29 mouse cellular contexts compared by ENCODE assay signal in the genomic region with DNA sequence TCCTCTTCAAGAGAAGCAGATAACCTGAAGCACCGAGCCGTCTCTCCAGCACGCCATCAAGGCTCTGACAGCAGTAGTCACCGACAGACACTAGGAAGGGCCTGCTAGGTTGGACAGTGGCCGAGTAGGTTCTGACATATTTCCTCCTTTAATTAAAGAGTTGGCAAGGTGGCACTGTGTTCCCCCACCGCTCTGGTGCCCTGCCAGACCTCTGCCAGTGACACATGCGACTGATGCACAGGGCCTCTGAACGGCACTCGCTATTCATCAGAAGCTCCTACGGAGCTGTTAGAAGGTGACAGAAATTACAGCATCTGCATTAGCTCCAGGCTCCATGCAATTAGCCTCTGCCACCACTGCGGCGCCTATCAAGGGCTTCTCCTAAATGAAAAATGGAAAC. TPM values are rescaled to one million over a fixed set of nuclear protein-coding genes. Genes with fewer than 3 reads are reported as not detected.
DNase-seq lines count a peak whose midpoint lies in the region; ATAC-seq and TF ChIP-seq lines count a peak whose summit lies in the region.
"Had no signal": no experiment of that assay in that cellular context is flagged by ENCODE, and none has a peak within 500 bp of the region (broad histone marks: within the 10 kb centered on the region; RNA-seq: fewer than 3 reads in every experiment).

No protein-coding gene starts in this region.

- no peak overlapping the region for H3K4me2 ChIP-seq in hindbrain, embryonic 14.5 days (replicated peaks)
- no peak overlapping the region for H3K4me2 ChIP-seq in hindbrain, embryonic 11.5 days (replicated peaks; ENCODE audit: low read depth, low read length)
- H3K4me2 ChIP-seq: embryonic facial prominence, embryonic 13.5 days; heart, embryonic 13.5 days; hindbrain, embryonic 15.5 days; kidney, embryonic 15.5 days; liver, embryonic 13.5 days; lung, embryonic 14.5 days; midbrain, embryonic 12.5 days; neural tube, embryonic 12.5 days; stomach, embryonic 15.5 days had no signal

- WGBS in hindbrain, embryonic 14.5 days = 74% methylated on average over 12 of the region's 12 CpGs
- 90% methylated on average over 12 of the region's 12 CpGs for WGBS in hindbrain, embryonic 11.5 days

- H3K4me1 ChIP-seq in hindbrain, embryonic 14.5 days (replicated peaks; ENCODE audit: control insufficient read depth, insufficient read depth, low read length) = no peaks in the 10 kb centered on the region
- H3K4me1 ChIP-seq in hindbrain, embryonic 11.5 days (replicated peaks; ENCODE audit: control insufficient read depth, insufficient read depth, low read length) = no peaks in the 10 kb centered on the region
- peaks cover 10% of the 10 kb centered on the region for H3K4me1 ChIP-seq in E14TG2a.4 (replicated peaks; ENCODE audit: low read depth, low read length)
- H3K4me1 ChIP-seq: heart, embryonic 13.5 days; liver, embryonic 13.5 days; neural tube, embryonic 12.5 days; stomach, embryonic 15.5 days had no signal

- no peaks in the 10 kb centered on the region for H3K36me3 ChIP-seq in hindbrain, embryonic 14.5 days (replicated peaks; ENCODE audit: control insufficient read depth, insufficient read depth)
- no peaks in the 10 kb centered on the region for H3K36me3 ChIP-seq in hindbrain, embryonic 11.5 days (ENCODE audit: control insufficient read depth, insufficient read depth, low read length)
- H3K36me3 ChIP-seq in E14TG2a.4 (ENCODE audit: insufficient read depth, low read length) = no peaks in the 10 kb centered on the region
- H3K36me3 ChIP-seq: embryonic facial prominence, embryonic 13.5 days; heart, embryonic 13.5 days; hindbrain, embryonic 15.5 days; kidney, embryonic 15.5 days; liver, embryonic 13.5 days; midbrain, embryonic 12.5 days; neural tube, embryonic 12.5 days; stomach, embryonic 15.5 days had no signal

- 0 out of 2 replicates have a peak, but pooled peaks cover 7% of the 10 kb centered on the region for H3K27me3 ChIP-seq in hindbrain, embryonic 14.5 days (ENCODE audit: control insufficient read depth, insufficient read depth, low read length)
- no peaks in the 10 kb centered on the region for H3K27me3 ChIP-seq in hindbrain, embryonic 11.5 days (ENCODE audit: control insufficient read depth, insufficient read depth, low read length)
- peaks cover 63% of the 10 kb centered on the region for H3K27me3 ChIP-seq in E14TG2a.4 (ENCODE audit: insufficient read depth, low read length)
- H3K27me3 ChIP-seq: embryonic facial prominence, embryonic 13.5 days; hindbrain, embryonic 15.5 days had no signal

- no peak for DNase-seq in hindbrain, embryonic 14.5 days (ENCODE audit: low spot score)
- DNase-seq in hindbrain, embryonic 11.5 days (ENCODE audit: low spot score) = no peak
- DNase-seq in cerebellum, adult 11 months = peak; percentile 54
- peak; percentile 79 for DNase-seq in cerebellum, adult 9-11 months
- no peak for DNase-seq in kidney, adult 11 months
- no peak for DNase-seq in testis, postnatal 10 days (ENCODE audit: low spot score)
- DNase-seq in gastrocnemius, adult 2 months = no peak
- DNase-seq: adrenal gland, adult 8-10 months; embryo, embryonic 11 days; gastrocnemius, postnatal 10 days; heart, postnatal 14 days; kidney, postnatal 36 days; liver, embryonic 13.5 days; lung, embryonic 14.5 days; thymus, adult 18-20 months; thymus, postnatal 4 days had no signal

- no peak overlapping the region for H3K4me3 ChIP-seq in hindbrain, embryonic 14.5 days (replicated peaks; ENCODE audit: low read length)
- no peak overlapping the region for H3K4me3 ChIP-seq in hindbrain, embryonic 11.5 days (ENCODE audit: low read depth, low read length)
- H3K4me3 ChIP-seq in E14TG2a.4 (replicated peaks; ENCODE audit: low read length) = peak overlapping the region; percentile 20
- no peak overlapping the region for H3K4me3 ChIP-seq in gastrocnemius, adult 2 months
- H3K4me3 ChIP-seq: embryonic facial prominence, embryonic 13.5 days; erythroblast, embryonic 14.5 days; heart, embryonic 13.5 days; hindbrain, embryonic 15.5 days; kidney, embryonic 15.5 days; liver, embryonic 13.5 days; midbrain, embryonic 12.5 days; neural tube, embryonic 12.5 days; stomach, embryonic 15.5 days had no signal

- intact Hi-C loops in gastrocnemius, adult 2 months (cut with DNase I) = no loop called here

- no peak for ATAC-seq in hindbrain, embryonic 14.5 days (ENCODE audit: low FRiP score)
- no peak for ATAC-seq in hindbrain, embryonic 11.5 days (ENCODE audit: low FRiP score)
- ATAC-seq: CD4-positive, CD25-positive, alpha-beta regulatory T cell, adult 4 months; forebrain, embryonic 14.5 days; intestine, embryonic 16.5 days had no signal

- no peak for TF ChIP-seq CTCF in E14TG2a.4 (conservative IDR thresholded peaks at IDR 0.05; ENCODE audit: low read length)
- no peak for TF ChIP-seq CTCF in gastrocnemius, adult 2 months (IDR thresholded peaks at IDR 0.05)

- no peaks in the 10 kb centered on the region for H3K9me3 ChIP-seq in hindbrain, embryonic 14.5 days (ENCODE audit: control insufficient read depth, low read length)
- H3K9me3 ChIP-seq in hindbrain, embryonic 11.5 days (ENCODE audit: control insufficient read depth, low read length) = no peaks in the 10 kb centered on the region
- H3K9me3 ChIP-seq in E14TG2a.4 (ENCODE audit: low read length) = no peaks in the 10 kb centered on the region
- H3K9me3 ChIP-seq: embryonic facial prominence, embryonic 13.5 days; heart, embryonic 13.5 days; hindbrain, embryonic 15.5 days; kidney, embryonic 15.5 days; liver, embryonic 13.5 days; midbrain, embryonic 12.5 days; neural tube, embryonic 12.5 days; stomach, embryonic 15.5 days had no signal

- H3K27ac ChIP-seq in hindbrain, embryonic 14.5 days = 0 out of 2 replicates have a peak overlapping the region, but pooled peaks have one; percentile 26
- no peak overlapping the region for H3K27ac ChIP-seq in hindbrain, embryonic 11.5 days (ENCODE audit: low read depth, low read length)
- no peak overlapping the region for H3K27ac ChIP-seq in gastrocnemius, adult 2 months
- H3K27ac ChIP-seq: embryonic facial prominence, embryonic 13.5 days; heart, embryonic 13.5 days; hindbrain, embryonic 15.5 days; kidney, embryonic 15.5 days; liver, embryonic 13.5 days; midbrain, embryonic 12.5 days; neural tube, embryonic 12.5 days; stomach, embryonic 15.5 days had no signal

- no peak overlapping the region for H3K9ac ChIP-seq in hindbrain, embryonic 14.5 days
- no peak overlapping the region for H3K9ac ChIP-seq in hindbrain, embryonic 11.5 days (ENCODE audit: low read depth, low read length)
- H3K9ac ChIP-seq: embryonic facial prominence, embryonic 13.5 days; heart, embryonic 13.5 days; hindbrain, embryonic 15.5 days; kidney, embryonic 15.5 days; liver, embryonic 13.5 days; lung, embryonic 14.5 days; midbrain, embryonic 12.5 days; neural tube, embryonic 12.5 days; stomach, embryonic 15.5 days had no signal

RNA-seq across cellular contexts. Expression of gene Bcl11b, which starts 8.6 kb away (rescaled TPM):
- polyA plus RNA-seq in hindbrain, embryonic 14.5 days (2014; fragmentation: Nextera tagmentation; extraction: Ambion mirVana) = 29.6 and 30.7 TPM in 2 replicates
- polyA plus RNA-seq in hindbrain, embryonic 11.5 days (2014; fragmentation: Nextera tagmentation; extraction: Ambion mirVana) = 6.8 and 8.4 TPM in 2 replicates
- total RNA-seq in gastrocnemius, adult 2 months (2021) = under 1 TPM in 1 of 2 experiments, not detected in 1; 0.11 TPM
- total RNA-seq: granulocyte monocyte progenitor cell, adult 5-6 weeks had no signal
- polyA plus RNA-seq: erythroblast, embryonic 14.5 days had no signal

Comparison
In these comparisons a context has a peak if more than half of its experiments do, and no peak if none do; other contexts are left out.
1. DNase-seq: peak in cerebellum, adult 11 months (single experiment) and cerebellum, adult 9-11 months (single experiment); none in hindbrain, embryonic 14.5 days (single experiment), hindbrain, embryonic 11.5 days (single experiment), kidney, adult 11 months (single experiment), testis, postnatal 10 days (single experiment) and gastrocnemius, adult 2 months (single experiment).